Mouse (Mus musculus) forebrain, embryonic 10.5 days (tissue): ENCODE measurements around the gene Rrm2. TPM values are rescaled to one million over a fixed set of nuclear protein-coding genes. Genes with fewer than 3 reads are reported as not detected.

Source experiments
- polyA plus RNA-seq: library from polyadenylated mRNA; unstranded; fragments of >200 nt; fragmentation: Nextera tagmentation; extraction: Ambion mirVana; gene quantifications from 2 replicates; pipeline ENCODE4 v1.2.1, GENCODE M21; 2016

Gene Rrm2
- polyA plus RNA-seq, 1 experiment from 2014 or later, result 834 TPM

Other genes starting within 250 kb of the Rrm2 start
- gene Taf1b, start 209.9 kb upstream of the Rrm2 start, polyA plus RNA-seq, result 30.2 and 32.5 TPM in 2 replicates
- 0.31 and 0.40 TPM in 2 replicates for gene Grhl1, start 136.0 kb upstream of the Rrm2 start, polyA plus RNA-seq
- gene Klf11, start 57.0 kb upstream of the Rrm2 start, polyA plus RNA-seq, result 10.5 and 10.6 TPM in 2 replicates
- 0.40 and 0.79 TPM in 2 replicates for gene Cys1, start 26.4 kb upstream of the Rrm2 start, polyA plus RNA-seq
- gene Mboat2, start 122.6 kb downstream of the Rrm2 start, polyA plus RNA-seq, result 45.5 and 46.6 TPM in 2 replicates